25 mouse cellular contexts compared by ENCODE assay signal in the genomic region with DNA sequence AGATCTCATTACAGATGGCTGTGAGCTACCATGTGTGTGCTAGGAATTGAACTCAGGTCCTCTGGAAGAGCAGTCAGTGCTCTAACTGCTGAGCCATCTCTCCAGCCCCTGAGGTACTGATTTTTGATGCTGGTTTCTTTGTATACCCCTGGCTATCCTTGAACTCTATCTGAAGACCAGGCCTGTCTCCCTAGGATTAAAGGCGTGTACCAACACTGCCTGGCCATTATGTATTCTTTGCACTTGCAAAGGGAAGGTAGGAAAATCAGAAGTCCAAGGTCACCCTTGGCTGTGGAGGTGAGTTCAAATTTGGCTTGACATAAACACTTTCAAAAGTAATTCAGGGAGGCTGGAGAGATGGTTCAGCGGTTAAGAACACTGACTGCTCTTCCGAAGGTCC.
"Had no signal": no experiment of that assay in that cellular context is flagged by ENCODE, and none has a peak within 500 bp of the region (broad histone marks: within the 10 kb centered on the region; RNA-seq: fewer than 3 reads in every experiment).

No protein-coding gene starts in this region.

- DNase-seq: gastrocnemius, postnatal 14 days; gastrocnemius, postnatal 36 days; heart, adult 2 months; heart, postnatal 4 days; kidney, adult 18-20 months; kidney, adult 8-10 months; kidney, postnatal 14 days; kidney, postnatal 36 days; liver; liver, embryonic 13.5 days had no signal

- H3K27me3 ChIP-seq: heart, embryonic 13.5 days; heart, embryonic 15.5 days; hindbrain, embryonic 12.5 days; intestine, embryonic 15.5 days; kidney, embryonic 15.5 days; limb, embryonic 12.5 days; liver, embryonic 13.5 days had no signal

- H3K4me2 ChIP-seq: heart, embryonic 11.5 days; heart, embryonic 13.5 days; heart, embryonic 15.5 days; hindbrain, embryonic 12.5 days; hindbrain, embryonic 14.5 days; intestine, embryonic 15.5 days; kidney, embryonic 15.5 days; limb, embryonic 12.5 days; liver, embryonic 13.5 days had no signal

- H3K4me3 ChIP-seq: heart, adult 2 months; heart, embryonic 13.5 days; heart, embryonic 15.5 days; hindbrain, embryonic 12.5 days; intestine, embryonic 15.5 days; kidney, embryonic 15.5 days; layer of hippocampus, adult 2 months; left cerebral cortex, adult 2 months; limb, embryonic 10.5 days; limb, embryonic 12.5 days; liver, embryonic 13.5 days had no signal

- H3K9me3 ChIP-seq: heart, embryonic 13.5 days; heart, embryonic 15.5 days; hindbrain, embryonic 10.5 days; hindbrain, embryonic 12.5 days; intestine, embryonic 15.5 days; kidney, embryonic 15.5 days; limb, embryonic 10.5 days; limb, embryonic 12.5 days; liver, embryonic 13.5 days had no signal

- ATAC-seq: hindbrain, embryonic 16.5 days; intestine, embryonic 15.5 days; intestine, postnatal 0 days had no signal

- H3K27ac ChIP-seq: heart, adult 2 months; heart, embryonic 13.5 days; heart, embryonic 15.5 days; hindbrain, embryonic 10.5 days; hindbrain, embryonic 12.5 days; hindbrain, embryonic 14.5 days; kidney, embryonic 15.5 days; kidney, postnatal 0 days; layer of hippocampus, adult 2 months; left cerebral cortex, adult 2 months; limb, embryonic 10.5 days had no signal

- H3K9ac ChIP-seq: heart, embryonic 13.5 days; heart, embryonic 15.5 days; hindbrain, embryonic 12.5 days; hindbrain, embryonic 14.5 days; intestine, embryonic 15.5 days; kidney, embryonic 15.5 days; limb, embryonic 12.5 days; liver, embryonic 13.5 days had no signal
